Mouse (Mus musculus) embryonic facial prominence, embryonic 11.5 days (tissue): ENCODE data around the gene Ankrd44. TPM values are rescaled to one million over a fixed set of nuclear protein-coding genes. Genes with fewer than 3 reads are reported as not detected.

Experiments
- microRNA-seq: library from miRNA; unstranded; fragments of <30 nt; microRNA quantifications from one replicate; pipeline ENCODE4, GENCODE M21; 2016; ENCODE audit warnings: borderline number of aligned reads
- polyA plus RNA-seq: library from polyadenylated mRNA; unstranded; fragments of >200 nt; fragmentation: Nextera tagmentation; extraction: Ambion mirVana; gene quantifications from 2 replicates; pipeline ENCODE4 v1.2.1, GENCODE M21; 2014

Ankrd44 gene
- polyA plus RNA-seq, 1 experiment from 2014 or later = 24.4 TPM

Small RNA genes within 50 kb of the gene (microRNA-seq; reads per million reads assigned to microRNA genes)
- gene Gm24053 = not detected

Other genes starting within 250 kb of the Ankrd44 start
- 366 and 398 TPM in 2 replicates for gene Sf3b1, start 101.1 kb upstream of the Ankrd44 start, polyA plus RNA-seq
- 25.4 and 27.7 TPM in 2 replicates for gene Coq10b, start 126.4 kb upstream of the Ankrd44 start, polyA plus RNA-seq
- 524 and 599 TPM in 2 replicates for gene Hspe1, start 161.7 kb upstream of the Ankrd44 start, polyA plus RNA-seq
- gene Hspd1, start 161.9 kb upstream of the Ankrd44 start, polyA plus RNA-seq = 424 and 463 TPM in 2 replicates
- gene Mob4, start 204.8 kb upstream of the Ankrd44 start, polyA plus RNA-seq = 163 and 165 TPM in 2 replicates